ENCODE assay signal across 23 mouse cellular contexts in the genomic region with DNA sequence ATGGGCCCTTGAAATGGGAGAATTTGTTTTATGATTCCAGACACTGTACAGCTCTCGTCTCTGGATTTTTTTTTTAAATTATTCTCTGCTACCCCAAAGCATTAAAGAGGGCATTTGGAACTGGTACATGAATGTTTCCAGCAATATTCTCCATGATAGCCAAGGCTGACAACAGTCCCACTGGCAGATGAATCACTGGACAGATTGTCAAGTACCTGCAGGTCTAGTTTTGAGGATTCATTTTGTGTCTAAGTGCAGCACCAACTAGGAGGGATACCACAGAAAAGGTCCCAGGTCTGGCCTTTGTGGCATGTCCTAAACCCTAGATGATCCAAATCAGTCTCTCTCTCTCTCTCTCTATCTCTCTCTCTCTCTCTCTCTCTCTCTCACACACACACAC.
"Had no signal": no experiment of that assay in that cellular context is flagged by ENCODE, and none has a peak within 500 bp of the region (broad histone marks: within the 10 kb centered on the region; RNA-seq: fewer than 3 reads in every experiment).

No protein-coding gene starts in this region.

- H3K27ac ChIP-seq: embryonic facial prominence, embryonic 10.5 days; embryonic facial prominence, embryonic 12.5 days; embryonic facial prominence, embryonic 13.5 days; embryonic facial prominence, embryonic 15.5 days; forebrain, embryonic 10.5 days; forebrain, embryonic 12.5 days; forebrain, embryonic 13.5 days; forebrain, embryonic 15.5 days; gastrocnemius, adult 2 months; heart, adult 2 months; heart, embryonic 10.5 days had no signal

- H3K27me3 ChIP-seq: embryonic facial prominence, embryonic 12.5 days; embryonic facial prominence, embryonic 13.5 days; embryonic facial prominence, embryonic 15.5 days; forebrain, embryonic 13.5 days; forebrain, embryonic 15.5 days had no signal

- DNase-seq: cerebellum, adult 9-11 months; cerebellum, postnatal 10 days; cerebellum, postnatal 36 days; embryo, embryonic 11 days; forebrain, postnatal 0 days; gastrocnemius, adult 2 months; gastrocnemius, postnatal 10 days; gastrocnemius, postnatal 14 days; gastrocnemius, postnatal 25 days; gastrocnemius, postnatal 36 days; heart, adult 11 months; heart, adult 18-20 months; heart, adult 2 months had no signal

- H3K4me3 ChIP-seq: embryonic facial prominence, embryonic 10.5 days; embryonic facial prominence, embryonic 12.5 days; embryonic facial prominence, embryonic 13.5 days; embryonic facial prominence, embryonic 15.5 days; erythroblast, embryonic 14.5 days; forebrain, embryonic 10.5 days; forebrain, embryonic 12.5 days; forebrain, embryonic 13.5 days; forebrain, embryonic 15.5 days; gastrocnemius, adult 2 months; heart, adult 2 months; heart, embryonic 10.5 days had no signal

- H3K4me1 ChIP-seq: embryonic facial prominence, embryonic 10.5 days; embryonic facial prominence, embryonic 12.5 days; embryonic facial prominence, embryonic 15.5 days had no signal
